Mouse (Mus musculus): ENCODE data around the gene Lta.

Lta gene

GRCm38 (mm10) chr17:35178528-35178927, 26.6 kb downstream of the Lta start:
- no peak for DNase-seq (ENCODE audit: low spot score)

- no peak for DNase-seq (ENCODE audit: low spot score)
Measured at GRCm38 (mm10) chr17:35175968-35176367, 29.2 kb downstream of the Lta start, which contains the start of gene Aif1. TSS of gene Aif1 (minus strand) at chr17:35176068.

- no peak for DNase-seq (ENCODE audit: low spot score)
Measured at GRCm38 (mm10) chr17:35175382-35175781, 29.8 kb downstream of the Lta start.

GRCm38 (mm10) chr17:35174201-35174977, 30.8 kb downstream of the Lta start:
- DNase-seq (ENCODE audit: low spot score), result no peak

- DNase-seq (ENCODE audit: low spot score), result no peak
Measured at GRCm38 (mm10) chr17:35173329-35173728, 31.8 kb downstream of the Lta start.

- DNase-seq (ENCODE audit: low spot score), result no peak
Measured at GRCm38 (mm10) chr17:35172445-35173234, 32.5 kb downstream of the Lta start.

GRCm38 (mm10) chr17:35168541-35169207, 36.5 kb downstream of the Lta start:
- no peak for DNase-seq (ENCODE audit: low spot score)

GRCm38 (mm10) chr17:35167794-35168193, 37.4 kb downstream of the Lta start:
- no peak for DNase-seq (ENCODE audit: low spot score)

- DNase-seq (ENCODE audit: low spot score), result peak; percentile 71
Measured at GRCm38 (mm10) chr17:35166352-35167035, 38.7 kb downstream of the Lta start.

- DNase-seq (ENCODE audit: low spot score), result no peak
Measured at GRCm38 (mm10) chr17:35165451-35166155, 39.5 kb downstream of the Lta start.

- peak; percentile 98 for DNase-seq (ENCODE audit: low spot score)
Measured at GRCm38 (mm10) chr17:35164568-35165450, 40.3 kb downstream of the Lta start, which contains the start of gene Prrc2a. TSS of gene Prrc2a (minus strand) at chr17:35164897.

- no peak for DNase-seq (ENCODE audit: low spot score)
Measured at GRCm38 (mm10) chr17:35164218-35164567, 41.0 kb downstream of the Lta start.

- no peak for DNase-seq (ENCODE audit: low spot score)
Measured at GRCm38 (mm10) chr17:35163326-35164081, 41.6 kb downstream of the Lta start.

GRCm38 (mm10) chr17:35162730-35163129, 42.4 kb downstream of the Lta start:
- no peak for DNase-seq (ENCODE audit: low spot score)

- DNase-seq (ENCODE audit: low spot score), result no peak
Measured at GRCm38 (mm10) chr17:35162121-35162520, 43.0 kb downstream of the Lta start.

GRCm38 (mm10) chr17:35161421-35161820, 43.7 kb downstream of the Lta start:
- no peak for DNase-seq (ENCODE audit: low spot score)

- DNase-seq (ENCODE audit: low spot score), result no peak
Measured at GRCm38 (mm10) chr17:35159638-35160037, 45.5 kb downstream of the Lta start.

- DNase-seq (ENCODE audit: low spot score), result no peak
Measured at GRCm38 (mm10) chr17:35158850-35159593, 46.1 kb downstream of the Lta start.

- DNase-seq (ENCODE audit: low spot score), result no peak
Measured at GRCm38 (mm10) chr17:35157661-35158175, 47.4 kb downstream of the Lta start.
